Mouse (Mus musculus) small intestine, adult 2 months (tissue): ENCODE results near the gene Acp5.

ENCODE experiments used
- CTCF ChIP-seq: fragments of 200-500 bp; IDR thresholded peaks from 2 replicates; pipeline ENCODE4 v1.5.1; 2012; ENCODE audit warnings: low read depth, mild to moderate bottlenecking, control low read depth, inconsistent platforms, low read length, moderate library complexity, mixed read lengths; ENCODE audit not compliant: insufficient replicate concordance, insufficient read length; ENCODE audit errors: extremely low read depth
- POLR2A ChIP-seq: fragments of 200-500 bp; IDR thresholded peaks from 2 replicates; pipeline ENCODE4 v1.6.1; 2012; ENCODE audit warnings: low read depth, mild to moderate bottlenecking, control low read depth, inconsistent platforms, low read length, moderate library complexity

DNA sequence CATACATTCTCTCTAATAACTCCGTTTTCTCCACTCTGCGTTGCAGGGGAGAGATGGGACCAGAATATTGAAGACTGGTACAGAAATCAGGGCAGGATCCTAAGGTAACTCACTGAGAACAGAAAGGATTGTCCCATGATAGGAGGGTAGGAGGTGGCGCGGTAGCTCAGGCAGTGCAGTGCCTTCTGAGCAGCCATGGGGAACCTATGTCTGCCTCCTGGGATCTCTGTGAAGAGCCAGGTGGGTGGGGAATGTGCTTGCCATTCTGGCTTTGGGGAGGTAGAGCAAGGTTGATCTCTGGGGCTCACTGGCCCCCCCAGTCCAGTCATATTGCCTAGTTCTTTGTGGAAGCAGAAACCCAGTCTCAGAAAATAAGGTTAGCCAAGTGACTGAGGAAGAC is 32.2 kb upstream of the Acp5 start:
- TF ChIP-seq POLR2A: no peak
- no peak for TF ChIP-seq CTCF
